Mouse (Mus musculus) intestine, embryonic 15.5 days (tissue): ENCODE data around the gene Spsb1. TPM values are rescaled to one million over a fixed set of nuclear protein-coding genes. Genes with fewer than 3 reads are reported as not detected.
A peak's percentile ranks its signal among the peaks of the same experiment; 100 is the strongest.

Experiments used
- ATAC-seq: fragments of 200-750 bp; cut with Nextera tagmentation; 2 replicates; pipeline ENCODE4 v1.8.0; 2017; ENCODE audit warnings: moderate TSS enrichment, moderate library complexity
- H3K27ac ChIP-seq: fragments of 300-500 bp; sonication (generic); 2 replicates; pipeline ENCODE4 v1.5.1; 2015; ENCODE audit warnings: mild to moderate bottlenecking, inconsistent platforms
- H3K27me3 ChIP-seq: fragments of 300-500 bp; sonication (generic); replicated peaks from 2 replicates; pipeline ENCODE4 v1.6.1; 2015; ENCODE audit warnings: inconsistent platforms
- H3K36me3 ChIP-seq: fragments of 300-500 bp; sonication (generic); 2 replicates; pipeline ENCODE4 v1.6.1; 2015; ENCODE audit warnings: inconsistent platforms
- H3K4me1 ChIP-seq: fragments of 300-500 bp; sonication (generic); replicated peaks from 2 replicates; pipeline ENCODE4 v1.6.1; 2015; ENCODE audit warnings: inconsistent platforms
- H3K4me2 ChIP-seq: fragments of 300-500 bp; sonication (generic); replicated peaks from 2 replicates; pipeline ENCODE4 v1.6.1; 2015; ENCODE audit warnings: mild to moderate bottlenecking, inconsistent platforms
- H3K4me3 ChIP-seq: fragments of 300-500 bp; sonication (generic); replicated peaks from 2 replicates; pipeline ENCODE4 v1.5.1; 2015; ENCODE audit warnings: inconsistent platforms
- H3K9ac ChIP-seq: fragments of 300-500 bp; sonication (generic); 2 replicates; pipeline ENCODE4 v1.6.1; 2015; ENCODE audit warnings: inconsistent platforms
- H3K9me3 ChIP-seq: fragments of 300-500 bp; sonication (generic); 2 replicates; pipeline ENCODE4 v1.6.1; 2016; ENCODE audit warnings: inconsistent platforms
- WGBS: fragments of 180-500 bp; shearing (Covaris S2); methylation state at CpG from one replicate; pipeline ENCODE4 v1.1.7; 2015; 5-methylcytosine and 5-hydroxymethylcytosine counted together
- polyA plus RNA-seq: library from polyadenylated mRNA; unstranded; fragments of >200 nt; fragmentation: Nextera tagmentation; extraction: Ambion mirVana; gene quantifications from 2 replicates; pipeline ENCODE4 v1.2.1, GENCODE M21; 2015

Gene Spsb1
- polyA plus RNA-seq, 1 experiment from 2014 or later: 18.2 TPM

DNA sequence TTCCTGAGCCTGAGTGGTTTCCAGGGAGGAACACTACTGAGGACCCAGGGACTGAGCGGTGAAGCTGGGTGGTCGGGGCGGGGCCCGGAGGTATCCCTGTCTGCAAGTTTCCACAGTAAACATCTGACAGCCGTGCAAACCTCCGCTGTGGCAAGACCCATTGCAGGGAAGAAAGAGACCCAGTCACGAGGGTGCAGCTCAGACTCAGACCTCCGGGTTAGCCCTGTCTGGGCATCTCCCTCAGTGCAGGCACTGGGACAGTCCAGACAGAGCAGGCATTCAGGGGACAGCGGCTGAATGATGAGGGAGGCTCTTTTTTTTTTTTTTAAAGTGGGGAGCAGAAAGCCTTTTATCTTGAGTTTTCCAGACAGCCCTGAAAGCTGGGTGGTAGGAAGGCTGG lies 9.6 kb downstream of the Spsb1 start:
- H3K36me3 ChIP-seq: no peaks in the 10 kb centered on the region
- no peak overlapping the region for H3K9ac ChIP-seq
- peaks cover 69% of the 10 kb centered on the region for H3K4me1 ChIP-seq
- H3K4me2 ChIP-seq: peak overlapping the region; percentile 15; the same call in 1 of the 2 replicates
- WGBS: 27% methylated on average over 9 of the region's 9 CpGs
- peak overlapping the region; percentile 24; the same call in 1 of the 2 replicates for H3K27ac ChIP-seq
- no peaks in the 10 kb centered on the region for H3K27me3 ChIP-seq
- ATAC-seq: peak; percentile 27; the same call in 1 of the 2 replicates
- no peak overlapping the region for H3K4me3 ChIP-seq
- H3K9me3 ChIP-seq: no peaks in the 10 kb centered on the region

DNA sequence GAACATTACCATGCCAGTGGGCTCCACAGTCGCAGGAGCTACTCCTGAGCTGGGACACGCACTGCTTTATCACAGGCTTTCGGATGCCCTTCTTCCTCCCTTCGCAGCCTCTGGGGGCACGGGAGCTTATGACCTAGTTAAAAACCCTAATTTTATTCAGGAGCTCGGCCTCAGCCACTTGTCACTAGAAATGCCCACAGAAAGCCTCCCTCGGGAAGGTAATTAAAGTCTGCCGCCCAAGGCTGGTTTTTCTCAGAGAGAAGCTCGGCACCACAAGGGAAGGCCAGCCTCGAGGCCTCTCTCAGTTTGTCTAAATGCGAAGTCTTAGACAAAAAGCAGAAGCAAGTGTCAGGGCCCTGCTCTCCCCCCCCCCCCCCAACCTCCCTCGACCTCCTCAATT lies 10.6 kb downstream of the Spsb1 start:
- Histone ChIP-seq H3K9me3 (no peaks in the 10 kb centered on the region), H3K4me1 (peaks cover 71% of the 10 kb centered on the region), H3K4me2 (peak overlapping the region; percentile 15; the same call in 1 of the 2 replicates), H3K4me3 (no peak overlapping the region), H3K27ac (peak overlapping the region; percentile 24), H3K9ac (no peak overlapping the region), H3K27me3 (no peaks in the 10 kb centered on the region), H3K36me3 (no peaks in the 10 kb centered on the region)
- no peak for ATAC-seq
- whole genome bisulfite sequencing: 35% methylated on average over 12 of the region's 12 CpGs

DNA sequence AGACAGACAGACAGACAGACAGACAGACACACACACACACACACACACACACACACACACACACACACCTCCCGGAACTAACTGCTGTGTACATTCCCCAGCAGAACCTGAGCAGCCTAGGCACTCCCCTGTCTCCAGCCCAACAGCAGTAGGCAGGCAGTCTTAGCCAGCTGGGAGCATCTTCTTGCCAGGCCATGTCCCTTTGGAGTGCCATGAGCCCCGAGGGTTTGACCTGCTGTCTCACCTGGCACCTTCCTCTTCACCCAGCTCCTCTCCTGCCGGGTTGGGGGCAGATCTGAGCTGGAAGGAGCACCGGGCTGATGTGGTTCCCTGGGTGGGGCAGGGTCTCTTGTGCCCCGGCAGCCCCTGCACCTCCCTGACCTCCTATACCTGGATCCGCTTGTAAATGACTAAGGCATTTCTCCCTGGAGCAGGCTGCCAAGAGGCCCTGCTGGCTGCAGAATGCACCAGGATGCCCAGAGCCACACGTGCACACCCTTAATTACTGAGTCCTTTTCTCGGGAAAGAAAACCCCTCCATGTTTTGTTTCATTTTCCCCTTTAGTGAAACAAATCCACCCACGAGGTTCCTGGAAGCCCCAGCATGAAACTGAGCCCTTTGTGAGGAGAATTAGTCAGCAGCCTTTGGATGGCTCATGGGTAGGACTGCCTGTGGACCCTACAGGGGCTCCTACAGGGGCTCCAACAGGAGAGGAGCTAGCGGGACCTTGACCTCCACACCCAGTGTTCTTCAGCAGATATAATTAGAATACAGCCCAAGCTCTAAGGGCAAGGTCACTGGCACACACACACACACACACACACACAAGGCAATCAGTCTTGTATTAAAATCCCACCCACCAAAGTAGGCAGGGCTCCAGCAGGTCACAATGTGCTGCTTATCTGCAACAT lies 11.8 kb downstream of the Spsb1 start:
- peak overlapping the region; percentile 44 for H3K27ac ChIP-seq
- H3K9me3 ChIP-seq: no peaks in the 10 kb centered on the region
- H3K4me2 ChIP-seq: peak overlapping the region; percentile 28
- ATAC-seq: peak; percentile 55; the same call in 1 of the 2 replicates
- peaks cover 62% of the 10 kb centered on the region for H3K4me1 ChIP-seq
- no peak overlapping the region for H3K4me3 ChIP-seq
- no peaks in the 10 kb centered on the region for H3K27me3 ChIP-seq
- H3K9ac ChIP-seq: no peak overlapping the region
- WGBS: 30% methylated on average over 10 of the region's 10 CpGs
- H3K36me3 ChIP-seq: no peaks in the 10 kb centered on the region

DNA sequence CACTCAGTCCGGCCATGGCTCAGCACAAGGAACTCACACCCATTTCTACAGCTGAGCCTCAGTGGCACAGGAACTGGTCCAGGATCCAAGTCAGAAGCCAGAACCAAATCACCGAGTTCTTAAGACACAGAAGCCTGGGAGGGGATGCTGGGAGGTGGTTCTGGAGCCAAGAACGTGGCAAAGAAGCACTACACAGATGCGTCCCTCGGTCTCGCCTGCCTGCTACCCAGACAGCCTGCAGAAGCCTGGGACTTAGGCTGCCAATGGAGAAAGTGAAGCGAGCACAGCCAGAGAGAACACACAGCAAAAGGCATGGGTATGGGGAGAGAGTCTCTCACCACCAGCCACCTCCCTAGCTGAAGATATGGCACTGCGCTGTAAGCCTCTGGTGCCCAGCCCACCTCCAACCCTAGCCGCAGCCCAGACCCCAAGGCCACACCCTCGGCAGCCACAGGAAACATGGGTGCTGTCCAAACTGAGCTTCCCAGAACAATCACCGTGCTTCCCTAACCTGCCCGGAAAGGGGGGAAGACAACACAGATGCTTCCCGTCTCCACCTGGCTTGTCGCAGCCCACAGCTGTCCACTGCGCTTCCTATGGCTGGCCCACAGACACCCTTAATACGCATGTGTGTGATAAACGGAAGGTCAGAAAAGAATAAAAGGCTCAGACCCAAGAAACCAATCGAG lies 13.6 kb downstream of the Spsb1 start:
- ATAC-seq: no peak
- Histone ChIP-seq H3K27me3 (no peaks in the 10 kb centered on the region), H3K9me3 (no peaks in the 10 kb centered on the region), H3K36me3 (no peaks in the 10 kb centered on the region), H3K9ac (no peak overlapping the region), H3K4me3 (no peak overlapping the region), H3K27ac (peak overlapping the region; percentile 24; the same call in 1 of the 2 replicates), H3K4me2 (no peak overlapping the region), H3K4me1 (peaks cover 50% of the 10 kb centered on the region)
- WGBS: 64% methylated on average over 18 of the region's 18 CpGs

DNA sequence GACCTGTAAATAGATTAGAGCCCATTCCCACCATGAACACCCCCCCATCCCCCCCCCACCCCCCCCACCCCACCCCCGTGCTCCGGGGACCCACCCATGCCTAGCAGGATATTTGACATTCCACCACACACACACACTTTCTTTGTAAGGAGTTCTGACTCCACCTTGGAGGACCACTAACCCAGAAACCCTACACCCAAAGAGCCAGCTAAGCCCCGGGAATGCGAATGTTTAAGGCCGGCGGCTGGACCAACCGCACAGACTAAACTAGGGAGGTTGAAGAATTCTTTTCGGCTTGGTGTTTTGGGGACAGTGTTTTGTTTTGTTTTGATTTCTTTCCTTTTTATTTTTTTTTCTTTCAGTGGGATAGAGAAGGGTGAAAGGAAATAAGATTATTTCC lies 16.1 kb downstream of the Spsb1 start:
- no peaks in the 10 kb centered on the region for H3K27me3 ChIP-seq
- H3K36me3 ChIP-seq: no peaks in the 10 kb centered on the region
- H3K4me1 ChIP-seq: peaks cover 29% of the 10 kb centered on the region
- H3K9me3 ChIP-seq: no peaks in the 10 kb centered on the region
- 35% methylated on average over 8 of the region's 8 CpGs for WGBS
- H3K27ac ChIP-seq: no peak overlapping the region
- no peak overlapping the region for H3K9ac ChIP-seq
- H3K4me3 ChIP-seq: no peak overlapping the region
- no peak for ATAC-seq
- no peak overlapping the region for H3K4me2 ChIP-seq

DNA sequence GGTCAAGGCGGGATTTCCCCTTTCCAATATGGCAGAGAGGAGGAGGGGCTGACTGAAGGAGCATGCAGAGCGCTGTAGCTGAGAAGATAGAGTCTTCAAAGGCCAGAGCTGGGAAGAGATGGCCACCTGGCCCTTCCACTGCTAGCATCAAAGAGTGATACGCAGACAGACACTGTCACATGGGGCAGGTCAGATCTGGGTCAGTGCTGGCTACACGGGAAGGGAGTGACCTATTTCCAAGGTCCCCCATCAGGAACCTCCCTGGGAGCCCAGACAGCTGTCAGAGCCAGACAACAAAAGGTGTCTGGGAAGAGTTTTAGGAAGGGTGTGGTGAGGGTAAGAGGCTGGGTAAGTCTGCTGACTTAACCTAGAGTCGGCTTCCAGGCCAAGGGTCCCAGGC lies 17.9 kb downstream of the Spsb1 start:
- Histone ChIP-seq H3K9ac (no peak overlapping the region), H3K27me3 (no peaks in the 10 kb centered on the region), H3K36me3 (no peaks in the 10 kb centered on the region), H3K4me3 (no peak overlapping the region), H3K9me3 (no peaks in the 10 kb centered on the region), H3K27ac (no peak overlapping the region), H3K4me2 (no peak overlapping the region), H3K4me1 (peaks cover 15% of the 10 kb centered on the region)
- 56% methylated on average over 5 of the region's 5 CpGs for WGBS
- no peak for ATAC-seq

DNA sequence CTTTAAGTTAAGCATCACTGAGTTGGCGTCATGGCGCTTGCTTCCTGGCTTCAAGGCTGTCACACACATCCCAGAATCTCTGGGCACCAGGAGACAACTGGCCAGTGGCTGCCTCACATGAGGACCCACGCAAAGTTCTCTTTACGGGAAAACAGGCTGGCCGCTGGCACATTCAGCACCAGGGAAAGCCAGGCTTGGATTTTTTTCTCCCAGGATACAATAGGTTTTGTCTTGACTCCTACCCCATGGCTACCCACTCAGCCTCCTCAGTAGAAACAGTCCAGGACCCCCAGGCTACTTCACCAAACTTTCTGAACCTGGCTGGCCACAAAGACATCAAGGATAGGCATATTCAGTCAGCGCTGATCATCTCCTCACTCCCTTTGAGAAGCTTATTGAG lies 19.4 kb downstream of the Spsb1 start:
- no peak for ATAC-seq
- Histone ChIP-seq H3K4me1 (peaks cover 8% of the 10 kb centered on the region; the same call in 1 of the 2 replicates), H3K9me3 (no peaks in the 10 kb centered on the region), H3K9ac (no peak overlapping the region), H3K4me3 (no peak overlapping the region), H3K27ac (no peak overlapping the region), H3K27me3 (no peaks in the 10 kb centered on the region), H3K36me3 (no peaks in the 10 kb centered on the region), H3K4me2 (no peak overlapping the region)
- 85% methylated on average over 6 of the region's 6 CpGs for WGBS

DNA sequence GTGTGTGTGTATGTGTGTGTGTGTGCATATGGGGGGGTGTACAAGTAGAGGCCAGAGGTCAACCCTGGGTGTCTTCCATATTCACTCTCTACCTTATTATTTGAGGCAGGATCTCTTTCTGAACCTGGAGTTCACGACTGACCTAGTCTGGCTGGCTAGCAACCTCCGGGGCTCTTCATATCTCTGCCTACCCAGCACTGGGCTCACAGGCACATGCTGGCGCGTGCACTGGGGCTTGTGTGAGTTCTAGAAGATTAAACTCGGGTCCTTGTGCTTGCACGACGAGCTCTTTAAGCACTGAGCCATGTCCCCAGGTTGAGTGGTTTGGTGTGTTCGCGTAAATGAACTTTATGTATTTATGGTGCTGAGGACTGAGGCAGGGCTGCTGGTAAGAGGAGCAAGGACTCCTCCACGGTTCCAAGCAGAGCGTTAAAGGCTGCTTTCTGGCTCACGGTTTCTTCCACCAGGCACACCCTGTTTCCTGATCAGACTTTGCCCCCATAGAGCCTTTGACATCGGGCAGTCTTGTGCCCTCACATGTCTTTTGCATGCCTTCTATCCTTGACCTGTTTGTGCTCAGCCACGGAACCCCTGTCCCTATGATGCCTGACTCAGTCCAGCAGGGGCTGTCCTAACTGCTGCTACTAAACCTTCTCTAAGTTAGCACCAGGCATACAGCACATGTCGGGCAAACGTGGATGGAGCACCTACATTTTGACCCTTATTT lies 21.2 kb downstream of the Spsb1 start:
- Histone ChIP-seq H3K9ac (no peak overlapping the region), H3K36me3 (no peaks in the 10 kb centered on the region), H3K4me1 (0 out of 2 replicates have a peak, but pooled peaks cover 2% of the 10 kb centered on the region), H3K27ac (no peak overlapping the region), H3K4me2 (no peak overlapping the region; the same call in 1 of the 2 replicates), H3K4me3 (no peak overlapping the region), H3K27me3 (no peaks in the 10 kb centered on the region), H3K9me3 (no peaks in the 10 kb centered on the region)
- WGBS: 68% methylated on average over 16 of the region's 16 CpGs
- ATAC-seq: peak; percentile 81

DNA sequence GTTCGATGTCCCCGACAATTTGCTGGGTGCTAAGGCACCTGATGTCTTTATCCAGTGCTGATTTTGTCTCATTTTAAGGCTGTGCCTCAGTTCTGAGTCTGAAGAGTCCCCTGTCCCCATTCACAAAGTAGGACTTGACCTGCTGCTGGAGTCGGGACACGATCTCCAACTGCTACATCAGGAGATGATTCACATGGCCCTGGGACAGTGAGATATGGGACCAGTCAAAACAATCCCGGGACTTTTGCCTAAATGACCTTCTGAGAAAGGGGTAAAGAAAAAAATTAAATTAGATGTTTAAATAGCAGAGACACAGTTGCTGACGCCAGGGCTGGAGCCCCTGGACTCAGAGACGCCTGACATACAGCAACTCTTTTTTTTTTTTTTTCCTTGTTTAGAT lies 21.8 kb downstream of the Spsb1 start:
- Histone ChIP-seq H3K9ac (no peak overlapping the region), H3K4me1 (0 out of 2 replicates have a peak, but pooled peaks cover 2% of the 10 kb centered on the region), H3K4me3 (no peak overlapping the region), H3K36me3 (no peaks in the 10 kb centered on the region), H3K9me3 (no peaks in the 10 kb centered on the region), H3K27me3 (no peaks in the 10 kb centered on the region), H3K27ac (no peak overlapping the region), H3K4me2 (no peak overlapping the region)
- no peak for ATAC-seq
- 72% methylated on average over 7 of the region's 7 CpGs for WGBS

DNA sequence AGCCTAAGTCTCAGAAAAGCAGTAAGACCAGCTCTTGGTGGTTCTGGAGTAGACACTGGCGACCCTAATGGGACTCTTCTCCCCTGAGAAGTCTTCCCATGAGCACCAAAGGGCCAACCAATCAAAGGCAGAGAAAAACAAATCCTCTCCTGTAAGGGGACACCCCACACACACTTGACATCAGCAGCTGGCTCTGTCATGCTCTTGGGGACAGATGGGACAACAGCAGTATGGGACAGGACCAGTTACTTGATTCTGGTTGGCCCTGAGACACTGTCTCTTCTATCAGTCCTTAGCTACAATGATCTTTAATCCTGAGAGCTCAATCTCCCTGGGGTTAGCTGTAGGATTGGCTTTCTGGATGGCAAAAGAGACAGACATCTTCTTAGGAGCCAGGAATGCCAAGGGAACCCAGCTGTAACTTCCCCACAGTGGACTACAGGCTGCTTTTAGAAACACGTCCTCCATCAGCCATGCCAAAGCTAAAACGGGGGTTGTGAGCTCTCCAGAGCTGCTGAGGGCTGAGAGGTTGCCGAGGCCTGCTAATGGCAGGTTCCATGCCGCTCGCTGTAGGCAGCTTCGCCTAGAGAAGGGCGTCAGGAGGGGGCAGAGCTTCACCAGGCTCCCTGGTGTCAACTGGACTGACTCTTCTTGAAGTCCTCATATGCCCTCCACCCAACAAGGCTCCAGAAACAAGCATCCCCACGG lies 22.6 kb downstream of the Spsb1 start:
- Histone ChIP-seq H3K9ac (no peak overlapping the region), H3K4me2 (no peak overlapping the region), H3K36me3 (no peaks in the 10 kb centered on the region), H3K4me1 (0 out of 2 replicates have a peak, but pooled peaks cover 2% of the 10 kb centered on the region), H3K4me3 (no peak overlapping the region), H3K27ac (no peak overlapping the region), H3K27me3 (no peaks in the 10 kb centered on the region), H3K9me3 (no peaks in the 10 kb centered on the region)
- ATAC-seq: no peak
- WGBS: 85% methylated on average over 9 of the region's 9 CpGs

DNA sequence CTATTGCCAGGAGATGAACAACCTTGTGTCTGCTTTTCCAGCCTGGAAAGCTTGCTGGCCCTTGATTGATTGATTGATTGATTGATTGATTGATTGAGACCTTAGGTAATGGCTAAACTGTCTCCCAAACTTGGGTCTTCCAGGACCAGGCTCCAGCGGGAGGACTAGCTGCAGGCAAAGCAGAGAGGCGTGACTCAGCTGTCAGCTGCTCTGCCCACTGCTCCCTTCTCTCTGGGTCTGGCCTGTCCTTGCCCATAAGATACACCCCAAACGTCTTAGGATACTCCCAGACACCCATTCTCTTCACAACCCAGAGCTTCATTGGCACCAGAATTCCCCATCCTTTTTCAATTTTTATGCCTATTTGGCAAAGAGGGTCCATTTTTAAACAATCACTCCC lies 24.1 kb downstream of the Spsb1 start:
- 69% methylated on average over 3 of the region's 3 CpGs for WGBS
- Histone ChIP-seq H3K4me2 (no peak overlapping the region), H3K4me1 (0 out of 2 replicates have a peak, but pooled peaks cover 2% of the 10 kb centered on the region), H3K27me3 (no peaks in the 10 kb centered on the region), H3K9me3 (no peaks in the 10 kb centered on the region), H3K4me3 (no peak overlapping the region), H3K27ac (no peak overlapping the region), H3K36me3 (no peaks in the 10 kb centered on the region), H3K9ac (no peak overlapping the region)
- ATAC-seq: no peak
